ENCODE assay signal across 13 mouse cellular contexts in genomic region chr19:20491950-20492349, GRCm38 (mm10). TPM values are rescaled to one million over a fixed set of nuclear protein-coding genes. Genes with fewer than 3 reads are reported as not detected.
DNase-seq lines count a peak whose midpoint lies in the region; ATAC-seq lines count a peak whose summit lies in the region.
"Had no signal": no experiment of that assay in that cellular context is flagged by ENCODE, and none has a peak within 500 bp of the region (broad histone marks: within the 10 kb centered on the region; RNA-seq: fewer than 3 reads in every experiment).

No protein-coding gene starts in this region.

- 0 out of 2 replicates have a peak overlapping the region, but pooled peaks have one; percentile 43 for H3K27ac ChIP-seq in brown adipose tissue, adult 24 weeks (replicated peaks; ENCODE audit: low read depth, low read length)
- no peak overlapping the region for H3K27ac ChIP-seq in kidney, embryonic 16.5 days (ENCODE audit: low read length)
- H3K27ac ChIP-seq: heart, embryonic 13.5 days; liver, embryonic 13.5 days; neural tube, embryonic 13.5 days had no signal

- no peaks in the 10 kb centered on the region for H3K27me3 ChIP-seq in kidney, embryonic 16.5 days (ENCODE audit: insufficient read depth, low read length)
- H3K27me3 ChIP-seq: heart, embryonic 13.5 days; liver, embryonic 13.5 days; neural tube, embryonic 13.5 days had no signal

- no peak for ATAC-seq in granulocyte monocyte progenitor cell, adult 5-6 weeks (replicated peaks; ENCODE audit: poor library complexity, severe bottlenecking)
- no peak for ATAC-seq in kidney, embryonic 16.5 days (ENCODE audit: low FRiP score, low TSS enrichment)
- ATAC-seq: intestine, embryonic 16.5 days had no signal

- peak; percentile 27 to 58 for DNase-seq in adrenal gland, adult (ENCODE audit: inconsistent age in 2 of 2, low spot score in 1 of 2)
- no peak for DNase-seq in adrenal gland, postnatal 4 days (ENCODE audit: low spot score in 2 of 2)
- DNase-seq in layer of hippocampus, postnatal 10 days (ENCODE audit: low spot score in 2 of 2), result peak; percentile 9 to 19
- DNase-seq in layer of hippocampus, adult 11-12 months (ENCODE audit: low spot score), result no peak
- peak; percentile 39 to 45 for DNase-seq in heart, postnatal 36 days
- DNase-seq: liver, embryonic 13.5 days; thymus, postnatal 36 days had no signal

- H3K4me3 ChIP-seq in brown adipose tissue, adult 24 weeks (ENCODE audit: insufficient read depth, low read depth, low read length), result no peak overlapping the region
- no peak overlapping the region for H3K4me3 ChIP-seq in kidney, embryonic 16.5 days (ENCODE audit: low read length)
- H3K4me3 ChIP-seq: heart, embryonic 13.5 days; liver, embryonic 13.5 days; neural tube, embryonic 13.5 days had no signal

- H3K4me1 ChIP-seq in brown adipose tissue, adult 24 weeks (ENCODE audit: control insufficient read depth, insufficient read depth, insufficient read length, low read length), result no peaks in the 10 kb centered on the region
- no peaks in the 10 kb centered on the region for H3K4me1 ChIP-seq in kidney, embryonic 16.5 days (ENCODE audit: insufficient read depth, low read length)
- H3K4me1 ChIP-seq: liver, embryonic 13.5 days; neural tube, embryonic 13.5 days had no signal

- no peak overlapping the region for H3K4me2 ChIP-seq in kidney, embryonic 16.5 days (replicated peaks; ENCODE audit: low read depth, low read length)
- H3K4me2 ChIP-seq: heart, embryonic 13.5 days; liver, embryonic 13.5 days; neural tube, embryonic 13.5 days had no signal

- intact Hi-C loops in heart, postnatal 36 days (cut with DNase I), result no loop called here

- H3K9me3 ChIP-seq in kidney, embryonic 16.5 days (ENCODE audit: low read length), result no peaks in the 10 kb centered on the region
- H3K9me3 ChIP-seq: heart, embryonic 13.5 days; liver, embryonic 13.5 days; neural tube, embryonic 13.5 days had no signal

- WGBS in kidney, embryonic 16.5 days, result 68% methylated on average over 4 of the region's 4 CpGs

- H3K36me3 ChIP-seq in kidney, embryonic 16.5 days (ENCODE audit: insufficient read depth, low read length), result no peaks in the 10 kb centered on the region
- H3K36me3 ChIP-seq: heart, embryonic 13.5 days; liver, embryonic 13.5 days; neural tube, embryonic 13.5 days had no signal

- no peak overlapping the region for H3K9ac ChIP-seq in kidney, embryonic 16.5 days (replicated peaks; ENCODE audit: low read length)
- H3K9ac ChIP-seq: heart, embryonic 13.5 days; liver, embryonic 13.5 days; neural tube, embryonic 13.5 days had no signal

RNA-seq across cellular contexts. Expression of gene Aldh1a1, which starts 0.6 kb away (rescaled TPM):
- 10 to 100 TPM; 32.5 to 35.6 TPM for total RNA-seq in adrenal gland, postnatal 4 days (2021)
- 10 to 100 TPM; 22.3 to 24.4 TPM for total RNA-seq in layer of hippocampus, postnatal 10 days (2021)
- 19.1 and 22.7 TPM in 2 replicates for polyA plus RNA-seq in brown adipose tissue, adult 24 weeks (2012; ENCODE audit: insufficient read depth, insufficient read length, missing spikeins)
- 10 to 100 TPM; 25.1 to 33.4 TPM for total RNA-seq in heart, postnatal 36 days (2021)
- total RNA-seq in granulocyte monocyte progenitor cell, adult 5-6 weeks (2014; fragmentation: Nextera tagmentation), result 0.11 TPM in 1 of 2 replicates, not detected in the other
- 0.15 and 1.9 TPM in 2 replicates for total RNA-seq in granulocyte monocyte progenitor cell, adult 5-6 weeks (2017)
- polyA plus RNA-seq in kidney, embryonic 16.5 days (2015; fragmentation: Nextera tagmentation; extraction: Ambion mirVana), result 3.7 and 5.2 TPM in 2 replicates

Comparison
In these comparisons a context has a peak if more than half of its experiments do, and no peak if none do; other contexts are left out.
1. DNase-seq: peak in adrenal gland, adult (2 of 2), layer of hippocampus, postnatal 10 days (2 of 2) and heart, postnatal 36 days (2 of 2); none in adrenal gland, postnatal 4 days (0 of 2) and layer of hippocampus, adult 11-12 months (single experiment).
2. RNA of gene Aldh1a1, which starts 0.6 kb away (total RNA-seq): 32.5 to 35.6 TPM in adrenal gland, postnatal 4 days, 25.1 to 33.4 TPM in heart, postnatal 36 days and 22.3 to 24.4 TPM in layer of hippocampus, postnatal 10 days; 0.11 to 1.9 TPM in granulocyte monocyte progenitor cell, adult 5-6 weeks; every median in the first group is over 4 times any median in the second.